Mouse (Mus musculus) thymus, postnatal 14 days (tissue): ENCODE data around the gene Pde9a.

Experiments used
- DNase-seq: peaks from one replicate; pipeline ENCODE4 v3.0.0; 2021

Gene Pde9a

GRCm38 (mm10) chr17:31519946-31520838, 134.2 kb downstream of the Pde9a start, which contains the start of the genes Wdr4 and Ndufv3:
Wdr4 (minus strand) TSS chr17:31519980.
Ndufv3 (plus strand) TSS chr17:31520115.
- peak; percentile 100 for DNase-seq

GRCm38 (mm10) chr17:31520895-31521294, 134.9 kb downstream of the Pde9a start:
- DNase-seq, result no peak

GRCm38 (mm10) chr17:31521948-31522347, 135.9 kb downstream of the Pde9a start:
- DNase-seq, result no peak

DNA sequence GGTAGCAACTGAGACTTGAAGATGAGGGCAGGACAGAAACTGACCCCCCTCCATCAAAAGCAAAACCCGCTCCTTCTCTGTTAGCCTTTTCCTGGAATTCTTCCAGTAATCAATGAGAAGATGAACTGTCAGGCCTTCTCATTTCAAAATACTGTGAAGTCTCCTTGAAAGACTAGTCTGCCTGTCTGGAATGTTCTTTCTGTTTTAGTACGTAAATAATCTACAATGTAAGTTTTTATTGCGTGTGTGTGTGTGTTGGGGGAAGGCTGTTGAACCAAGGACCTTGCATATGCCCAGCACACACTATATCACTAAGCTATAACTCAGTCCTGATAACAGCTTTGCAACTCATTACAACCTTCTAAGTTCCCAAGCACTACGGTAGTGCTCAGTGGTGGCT, 139.1 kb downstream of the Pde9a start:
- no peak for DNase-seq

- DNase-seq, result no peak
Measured at GRCm38 (mm10) chr17:31525816-31526215, 139.8 kb downstream of the Pde9a start.
